Mouse (Mus musculus) cerebral cortex, adult 2 months (tissue): ENCODE results near the gene Bex3.

Experiments used
- WGBS: fragments of 180-500 bp; shearing (Covaris S2); methylation state at CpG from one replicate; pipeline ENCODE4 v1.1.7; 2018; 5-methylcytosine and 5-hydroxymethylcytosine counted together

Bex3 gene

DNA sequence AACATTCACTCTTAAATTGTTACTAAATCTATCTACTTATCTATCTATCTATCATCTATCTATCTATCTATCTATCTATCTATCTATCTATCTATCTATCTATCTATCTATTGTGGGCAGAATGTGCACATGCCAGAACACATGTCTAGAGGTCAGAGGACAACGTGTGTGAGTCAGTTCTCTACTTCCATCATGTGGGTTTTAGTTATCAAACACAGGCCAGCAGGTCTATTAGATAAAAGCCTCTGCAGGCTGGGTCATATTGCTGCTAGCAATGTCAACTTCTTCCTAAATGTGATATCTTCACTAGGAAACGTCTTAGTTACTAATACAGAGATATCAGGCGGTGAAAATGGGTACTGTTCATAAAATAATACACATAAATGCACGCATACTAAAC lies 49.9 kb downstream of the Bex3 start:
- 82% methylated on average over 4 of the region's 4 CpGs for WGBS
